Mouse (Mus musculus) kidney, embryonic 14.5 days (tissue): ENCODE results near the gene Ccdc137. TPM values are rescaled to one million over a fixed set of nuclear protein-coding genes. Genes with fewer than 3 reads are reported as not detected.

Source experiments
- ATAC-seq: fragments of 200-750 bp; cut with Nextera tagmentation; 2 replicates; pipeline ENCODE4 v1.8.0; 2017; ENCODE audit warnings: moderate number of reproducible peaks, mild to moderate bottlenecking, moderate TSS enrichment, moderate library complexity; ENCODE audit not compliant: low FRiP score, low TSS enrichment
- H3K27ac ChIP-seq: fragments of 300-500 bp; sonication (generic); 2 replicates; pipeline ENCODE4 v1.5.1; 2014; ENCODE audit warnings: low read depth, mild to moderate bottlenecking, low read length, moderate library complexity, mixed read lengths
- H3K27me3 ChIP-seq: fragments of 300-500 bp; sonication (generic); 2 replicates; pipeline ENCODE4 v1.6.1; 2014; ENCODE audit warnings: mild to moderate bottlenecking, low read length; ENCODE audit not compliant: control insufficient read depth, insufficient read depth
- H3K36me3 ChIP-seq: fragments of 300-500 bp; sonication (generic); 2 replicates; pipeline ENCODE4 v1.6.1; 2014; ENCODE audit warnings: low read length, mixed read lengths; ENCODE audit not compliant: control insufficient read depth, insufficient read depth
- H3K4me1 ChIP-seq: fragments of 300-500 bp; sonication (generic); 2 replicates; pipeline ENCODE4 v1.6.1; 2014; ENCODE audit warnings: low read length, mixed read lengths; ENCODE audit not compliant: control insufficient read depth, insufficient read depth
- H3K4me2 ChIP-seq: fragments of 300-500 bp; sonication (generic); replicated peaks from 2 replicates; pipeline ENCODE4 v1.6.1; 2014; ENCODE audit warnings: low read depth, mild to moderate bottlenecking, low read length
- H3K4me3 ChIP-seq: fragments of 300-500 bp; sonication (generic); 2 replicates; pipeline ENCODE4 v1.5.1; 2014; ENCODE audit warnings: mild to moderate bottlenecking, low read length
- H3K9ac ChIP-seq: fragments of 300-500 bp; sonication (generic); 2 replicates; pipeline ENCODE4 v1.6.1; 2014; ENCODE audit warnings: low read depth, mild to moderate bottlenecking, low read length, moderate library complexity
- H3K9me3 ChIP-seq: fragments of 300-500 bp; sonication (generic); 2 replicates; pipeline ENCODE4 v1.6.1; 2016; ENCODE audit warnings: low read length; ENCODE audit not compliant: control insufficient read depth
- WGBS: fragments of 180-500 bp; shearing (Covaris S2); extraction: QIAGEN DNeasy Blood & Tissue Kit; methylation state at CpG from one replicate; pipeline ENCODE4 v1.1.7; 2014; 5-methylcytosine and 5-hydroxymethylcytosine counted together
- polyA plus RNA-seq: library from polyadenylated mRNA; unstranded; fragments of >200 nt; fragmentation: Nextera tagmentation; extraction: Ambion mirVana; gene quantifications from 2 replicates; pipeline ENCODE4 v1.2.1, GENCODE M21; 2014

The Ccdc137 gene
- polyA plus RNA-seq, 1 experiment from 2014 or later = 32.8 TPM

DNA sequence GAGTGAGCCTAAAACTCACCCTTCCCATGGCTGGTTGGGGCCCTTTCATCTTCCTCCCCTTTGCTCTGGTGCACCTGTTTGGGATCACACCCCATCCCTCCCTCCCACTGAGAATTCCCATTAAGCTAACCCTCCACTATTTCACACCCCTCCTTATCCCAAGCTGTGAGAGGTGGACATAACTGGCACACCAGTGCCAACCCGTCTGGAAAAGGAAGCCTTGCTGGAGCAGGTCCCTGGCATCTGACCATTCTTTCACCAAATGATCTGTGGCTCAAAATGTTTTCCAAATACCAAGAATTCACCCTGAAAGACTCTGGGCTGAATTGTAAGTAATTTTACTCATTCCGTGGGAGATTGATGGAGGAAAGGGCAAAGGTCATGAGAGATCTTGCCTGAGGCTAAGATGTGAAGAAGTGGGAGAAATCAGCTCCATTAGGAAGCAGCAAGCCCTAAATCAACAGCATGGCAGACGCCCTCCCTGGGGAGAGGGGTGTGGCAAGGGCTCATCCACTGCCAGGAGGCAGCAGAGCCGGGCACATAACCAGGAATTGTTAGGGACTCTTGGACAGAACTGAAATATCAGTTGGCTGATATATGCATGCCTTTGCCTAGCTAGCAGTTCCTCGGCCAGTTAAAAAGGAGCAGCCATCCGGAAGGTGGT is 55.0 kb downstream of the Ccdc137 start:
- Histone ChIP-seq H3K4me2 (no peak overlapping the region), H3K4me3 (no peak overlapping the region), H3K27me3 (no peaks in the 10 kb centered on the region), H3K9ac (no peak overlapping the region), H3K36me3 (no peaks in the 10 kb centered on the region), H3K9me3 (no peaks in the 10 kb centered on the region), H3K27ac (no peak overlapping the region), H3K4me1 (peaks cover 10% of the 10 kb centered on the region)
- ATAC-seq = no peak
- 23% methylated on average over 6 of the region's 6 CpGs for WGBS

Other genes starting within 250 kb of the Ccdc137 start
- gene Bahcc1, start 225.2 kb upstream of the Ccdc137 start, polyA plus RNA-seq = 20.3 and 27.2 TPM in 2 replicates
- 2,303 and 2,603 TPM in 2 replicates for gene Actg1, start 109.6 kb upstream of the Ccdc137 start, polyA plus RNA-seq
- 0.62 and 1.6 TPM in 2 replicates for gene Fscn2, start 96.6 kb upstream of the Ccdc137 start, polyA plus RNA-seq
- gene Faap100, start 79.4 kb upstream of the Ccdc137 start, polyA plus RNA-seq = 32.1 and 40.3 TPM in 2 replicates
- 25.0 and 45.4 TPM in 2 replicates for gene Nploc4, start 20.4 kb upstream of the Ccdc137 start, polyA plus RNA-seq
- gene Tspan10, start 15.5 kb upstream of the Ccdc137 start, polyA plus RNA-seq = not detected in 2 replicates
- 0.17 and 0.20 TPM in 2 replicates for gene Pde6g, start 4.6 kb upstream of the Ccdc137 start, polyA plus RNA-seq
- 14.8 and 18.2 TPM in 2 replicates for gene Oxld1, start within 50 bp of the Ccdc137 start, polyA plus RNA-seq
- 46.4 and 51.5 TPM in 2 replicates for gene Arl16, start 9.5 kb downstream of the Ccdc137 start, polyA plus RNA-seq
- gene Mrpl12, start 26.5 kb downstream of the Ccdc137 start, polyA plus RNA-seq = 176 and 218 TPM in 2 replicates
- 65.3 and 79.1 TPM in 2 replicates for gene Slc25a10, start 33.7 kb downstream of the Ccdc137 start, polyA plus RNA-seq
- 2.0 and 2.4 TPM in 2 replicates for gene Gcgr, start 72.6 kb downstream of the Ccdc137 start, polyA plus RNA-seq
- 236 and 265 TPM in 2 replicates for gene Mcrip1, start 91.6 kb downstream of the Ccdc137 start, polyA plus RNA-seq
- 0.58 and 0.89 TPM in 2 replicates for gene Ppp1r27, start 93.0 kb downstream of the Ccdc137 start, polyA plus RNA-seq
- 558 and 716 TPM in 2 replicates for gene P4hb, start 115.1 kb downstream of the Ccdc137 start, polyA plus RNA-seq
- 454 and 612 TPM in 2 replicates for gene Arhgdia, start 123.5 kb downstream of the Ccdc137 start, polyA plus RNA-seq
- gene Alyref, start 140.2 kb downstream of the Ccdc137 start, polyA plus RNA-seq = 594 and 799 TPM in 2 replicates
- gene Anapc11, start 140.3 kb downstream of the Ccdc137 start, polyA plus RNA-seq = 212 and 242 TPM in 2 replicates
- 14.8 and 19.5 TPM in 2 replicates for gene Npb, start 150.4 kb downstream of the Ccdc137 start, polyA plus RNA-seq
- 82.7 and 83.5 TPM in 2 replicates for gene Pcyt2, start 159.8 kb downstream of the Ccdc137 start, polyA plus RNA-seq
- 23.8 and 28.6 TPM in 2 replicates for gene Sirt7, start 167.1 kb downstream of the Ccdc137 start, polyA plus RNA-seq
- 26.9 and 27.9 TPM in 2 replicates for gene Mafg, start 175.5 kb downstream of the Ccdc137 start, polyA plus RNA-seq
- gene Pycr1, start 185.7 kb downstream of the Ccdc137 start, polyA plus RNA-seq = 19.9 and 21.8 TPM in 2 replicates
- gene Myadml2, start 190.0 kb downstream of the Ccdc137 start, polyA plus RNA-seq = not detected in 2 replicates
- 6.9 and 9.9 TPM in 2 replicates for gene Notum, start 203.1 kb downstream of the Ccdc137 start, polyA plus RNA-seq
- 107 and 124 TPM in 2 replicates for gene Aspscr1, start 214.9 kb downstream of the Ccdc137 start, polyA plus RNA-seq